9 mouse cellular contexts compared by ENCODE assay signal in genomic region chr16:18211417-18212171, GRCm38 (mm10). TPM values are rescaled to one million over a fixed set of nuclear protein-coding genes. Genes with fewer than 3 reads are reported as not detected.
DNase-seq lines count a peak whose midpoint lies in the region; ATAC-seq and TF ChIP-seq lines count a peak whose summit lies in the region.
"Had no signal": no experiment of that assay in that cellular context is flagged by ENCODE, and none has a peak within 500 bp of the region (broad histone marks: within the 10 kb centered on the region; RNA-seq: fewer than 3 reads in every experiment).

No protein-coding gene starts in this region.

- no peak overlapping the region for H3K4me2 ChIP-seq in forebrain, embryonic 12.5 days
- H3K4me2 ChIP-seq: limb, embryonic 15.5 days had no signal

- no peak overlapping the region for H3K4me3 ChIP-seq in G1E (ENCODE audit: low read depth, low read length)
- H3K4me3 ChIP-seq in forebrain, embryonic 12.5 days (replicated peaks): no peak overlapping the region
- H3K4me3 ChIP-seq: limb, embryonic 15.5 days had no signal

- H3K9ac ChIP-seq in forebrain, embryonic 12.5 days: no peak overlapping the region
- H3K9ac ChIP-seq: limb, embryonic 15.5 days had no signal

- peaks cover 6% of the 10 kb centered on the region for H3K4me1 ChIP-seq in G1E (ENCODE audit: insufficient read depth, low read depth, low read length)
- peaks cover 45% of the 10 kb centered on the region for H3K4me1 ChIP-seq in forebrain, embryonic 12.5 days

- 48% methylated on average over 10 of the region's 10 CpGs for WGBS in forebrain, embryonic 12.5 days

- H3K27me3 ChIP-seq in G1E (ENCODE audit: insufficient read depth, low read length): peaks cover 50% of the 10 kb centered on the region
- H3K27me3 ChIP-seq in forebrain, embryonic 12.5 days: peaks cover 8% of the 10 kb centered on the region; the same call in 1 of the 2 replicates

- H3K9me3 ChIP-seq in G1E (replicated peaks): no peaks in the 10 kb centered on the region
- no peaks in the 10 kb centered on the region for H3K9me3 ChIP-seq in forebrain, embryonic 12.5 days
- H3K9me3 ChIP-seq: limb, embryonic 15.5 days had no signal

- DNase-seq in G1E (ENCODE audit: low spot score): peak; percentile 65
- peak; percentile 66 for DNase-seq in c-Kit-positive CD71-negative TER-119-negative erythroid progenitor cells, embryonic 14.5 days (ENCODE audit: low read depth)
- DNase-seq in layer of hippocampus, postnatal 10 days (ENCODE audit: low spot score in 2 of 2): peak; percentile 98 to 99
- DNase-seq in lung, postnatal 14 days: peak; percentile 92
- peak; percentile 89 for DNase-seq in retina, postnatal 1 day
- DNase-seq in thymus, postnatal 36 days: peak; percentile 79 to 84

- no peak for ATAC-seq in G1E (ENCODE audit: extremely low read depth, insufficient number of reproducible peaks, low FRiP score, poor library complexity, severe bottlenecking)
- ATAC-seq in forebrain, embryonic 12.5 days (ENCODE audit: low FRiP score): peak; percentile 25; the same call in 1 of the 2 replicates
- ATAC-seq in hematopoietic stem cell, adult 5-6 weeks (replicated peaks in 1 of 2; ENCODE audit: insufficient read depth in 1 of 2, low FRiP score in 2 of 2, low TSS enrichment in 1 of 2, low read depth in 1 of 2, poor library complexity in 2 of 2, severe bottlenecking in 2 of 2): peak; percentile 50 to 62

- peak; percentile 95 for TF ChIP-seq CTCF in G1E (IDR thresholded peaks at IDR 0.05; ENCODE audit: low read depth, low read length)

- no peaks in the 10 kb centered on the region for H3K36me3 ChIP-seq in G1E (replicated peaks)
- no peaks in the 10 kb centered on the region for H3K36me3 ChIP-seq in forebrain, embryonic 12.5 days (replicated peaks)
- H3K36me3 ChIP-seq: limb, embryonic 15.5 days had no signal

- no peak overlapping the region for H3K27ac ChIP-seq in forebrain, embryonic 12.5 days
- H3K27ac ChIP-seq: limb, embryonic 15.5 days had no signal

RNA-seq across cellular contexts. Expression of gene Ccdc188, which starts 6.1 kb away (rescaled TPM):
- not detected in 2 replicates for total RNA-seq in G1E (2014; fragmentation: Nextera tagmentation)
- not detected in 2 replicates for total RNA-seq in G1E (2017)
- not detected in 2 replicates for polyA plus RNA-seq in G1E (2012)
- polyA plus RNA-seq in forebrain, embryonic 12.5 days (2016; fragmentation: Nextera tagmentation; extraction: Ambion mirVana): not detected in 2 replicates
- not detected in 2 replicates for total RNA-seq in hematopoietic stem cell, adult 5-6 weeks (2017)
- not detected for total RNA-seq in layer of hippocampus, postnatal 10 days (2021)
- polyA plus RNA-seq: limb, embryonic 15.5 days had no signal

RNA-seq across cellular contexts. Expression of gene Zdhhc8, which starts 23.3 kb away (rescaled TPM):
- total RNA-seq in G1E (2014; fragmentation: Nextera tagmentation) (0.45 and 1.5 TPM in 2 replicates), G1E (2017) (0.46 and 0.71 TPM in 2 replicates)
- 4.7 and 5.7 TPM in 2 replicates for polyA plus RNA-seq in G1E (2012)
- 15.7 and 16.9 TPM in 2 replicates for polyA plus RNA-seq in forebrain, embryonic 12.5 days (2016; fragmentation: Nextera tagmentation; extraction: Ambion mirVana)
- 9.4 and 9.6 TPM in 2 replicates for total RNA-seq in hematopoietic stem cell, adult 5-6 weeks (2017)
- 10 to 100 TPM; 73.9 to 75.1 TPM for total RNA-seq in layer of hippocampus, postnatal 10 days (2021)

RNA-seq across cellular contexts. Expression of gene Trmt2a, which starts 36.9 kb away (rescaled TPM):
- total RNA-seq in G1E (2014; fragmentation: Nextera tagmentation): 72.5 and 76.6 TPM in 2 replicates
- 107 and 122 TPM in 2 replicates for total RNA-seq in G1E (2017)
- polyA plus RNA-seq in G1E (2012): 86.8 and 91.4 TPM in 2 replicates
- polyA plus RNA-seq in forebrain, embryonic 12.5 days (2016; fragmentation: Nextera tagmentation; extraction: Ambion mirVana): 111 and 118 TPM in 2 replicates
- 86.8 and 88.1 TPM in 2 replicates for total RNA-seq in hematopoietic stem cell, adult 5-6 weeks (2017)
- 10 to 100 TPM; 54.4 to 65.1 TPM for total RNA-seq in layer of hippocampus, postnatal 10 days (2021)

RNA-seq across cellular contexts. Expression of gene Ranbp1, which starts 36.9 kb away (rescaled TPM):
- total RNA-seq in G1E (2014; fragmentation: Nextera tagmentation): 543 and 645 TPM in 2 replicates
- 405 and 431 TPM in 2 replicates for total RNA-seq in G1E (2017)
- 1,262 and 1,589 TPM in 2 replicates for polyA plus RNA-seq in G1E (2012)
- 983 and 1,008 TPM in 2 replicates for polyA plus RNA-seq in forebrain, embryonic 12.5 days (2016; fragmentation: Nextera tagmentation; extraction: Ambion mirVana)
- 330 and 415 TPM in 2 replicates for total RNA-seq in hematopoietic stem cell, adult 5-6 weeks (2017)
- 100 to 1,000 TPM; 133 to 147 TPM for total RNA-seq in layer of hippocampus, postnatal 10 days (2021)

RNA-seq across cellular contexts. Expression of gene Gm49776, which starts 46.5 kb away (rescaled TPM):
- total RNA-seq in G1E (2014; fragmentation: Nextera tagmentation): not detected in 2 replicates
- 0.35 TPM in 1 of 2 replicates, not detected in the other for total RNA-seq in G1E (2017)
- not detected in 2 replicates for polyA plus RNA-seq in G1E (2012)
- 3.4 TPM in 1 of 2 replicates, not detected in the other for polyA plus RNA-seq in forebrain, embryonic 12.5 days (2016; fragmentation: Nextera tagmentation; extraction: Ambion mirVana)
- total RNA-seq in hematopoietic stem cell, adult 5-6 weeks (2017): not detected in 2 replicates
- total RNA-seq in layer of hippocampus, postnatal 10 days (2021): not detected
- polyA plus RNA-seq: limb, embryonic 15.5 days had no signal
